Mouse (Mus musculus) heart, embryonic 14.5 days (tissue): ENCODE data around the gene Gm44579. TPM values are rescaled to one million over a fixed set of nuclear protein-coding genes. Genes with fewer than 3 reads are reported as not detected.

Experiments used
- ATAC-seq: fragments of 200-750 bp; cut with Nextera tagmentation; 2 replicates; pipeline ENCODE4 v1.8.0; 2017; ENCODE audit warnings: low read depth, moderate TSS enrichment; ENCODE audit not compliant: insufficient number of reproducible peaks, insufficient read depth, low FRiP score
- H3K27ac ChIP-seq, 2 experiments: fragments of 200-500 bp in 1 of 2; fragments of 300-500 bp in 1 of 2; sonication (generic) in 1 of 2; replicated peaks in 1 of 2; 2 replicates each; pipeline ENCODE4 v1.5.1; 2012 to 2014; ENCODE audit warnings: low read depth in 2 of 2, low read length in 2 of 2, control low read depth in 1 of 2, mild to moderate bottlenecking in 1 of 2, mixed read lengths in 1 of 2; ENCODE audit not compliant: control insufficient read depth in 1 of 2, insufficient read depth in 1 of 2
- H3K27me3 ChIP-seq: fragments of 300-500 bp; sonication (generic); 2 replicates; pipeline ENCODE4 v1.6.1; 2014; ENCODE audit warnings: mild to moderate bottlenecking, low read length, control low read depth; ENCODE audit not compliant: control insufficient read depth, insufficient read depth
- H3K36me3 ChIP-seq: fragments of 300-500 bp; sonication (generic); 2 replicates; pipeline ENCODE4 v1.6.1; 2014; ENCODE audit warnings: mild to moderate bottlenecking, control low read depth, low read length, mixed read lengths; ENCODE audit not compliant: control insufficient read depth, insufficient read depth
- H3K4me1 ChIP-seq, 2 experiments: fragments of 200-500 bp in 1 of 2; fragments of 300-500 bp in 1 of 2; sonication (generic) in 1 of 2; 2 replicates each; pipeline ENCODE4 v1.6.1; 2012 to 2014; ENCODE audit warnings: low read length in 2 of 2, control low read depth in 1 of 2, mixed read lengths in 1 of 2; ENCODE audit not compliant: control insufficient read depth in 2 of 2, insufficient read depth in 2 of 2
- H3K4me2 ChIP-seq: fragments of 300-500 bp; sonication (generic); 2 replicates; pipeline ENCODE4 v1.6.1; 2014; ENCODE audit warnings: mild to moderate bottlenecking, low read length
- H3K4me3 ChIP-seq, 2 experiments: fragments of 200-500 bp in 1 of 2; fragments of 300-500 bp in 1 of 2; sonication (generic) in 1 of 2; 2 replicates each; pipeline ENCODE4 v1.5.1; 2012 to 2014; ENCODE audit warnings: low read length in 2 of 2, mild to moderate bottlenecking in 2 of 2, control low read depth in 1 of 2, low read depth in 1 of 2, moderate library complexity in 1 of 2; ENCODE audit not compliant: control insufficient read depth in 1 of 2, insufficient read depth in 1 of 2
- H3K9ac ChIP-seq: fragments of 300-500 bp; sonication (generic); 2 replicates; pipeline ENCODE4 v1.6.1; 2014; ENCODE audit warnings: mild to moderate bottlenecking, low read length
- H3K9me3 ChIP-seq: fragments of 300-500 bp; sonication (generic); 2 replicates; pipeline ENCODE4 v1.6.1; 2016; ENCODE audit warnings: low read length, control low read depth; ENCODE audit not compliant: control insufficient read depth
- WGBS: fragments of 180-500 bp; shearing (Covaris S2); extraction: QIAGEN DNeasy Blood & Tissue Kit; methylation state at CpG from one replicate; pipeline ENCODE4 v1.1.7; 2014; 5-methylcytosine and 5-hydroxymethylcytosine counted together
- polyA plus RNA-seq: library from polyadenylated mRNA; unstranded; fragments of >200 nt; fragmentation: Nextera tagmentation; extraction: Ambion mirVana; gene quantifications from 2 replicates; pipeline ENCODE4 v1.2.1, GENCODE M21; 2014

The Gm44579 gene
- polyA plus RNA-seq, 1 experiment from 2014 or later, result not detected

DNA sequence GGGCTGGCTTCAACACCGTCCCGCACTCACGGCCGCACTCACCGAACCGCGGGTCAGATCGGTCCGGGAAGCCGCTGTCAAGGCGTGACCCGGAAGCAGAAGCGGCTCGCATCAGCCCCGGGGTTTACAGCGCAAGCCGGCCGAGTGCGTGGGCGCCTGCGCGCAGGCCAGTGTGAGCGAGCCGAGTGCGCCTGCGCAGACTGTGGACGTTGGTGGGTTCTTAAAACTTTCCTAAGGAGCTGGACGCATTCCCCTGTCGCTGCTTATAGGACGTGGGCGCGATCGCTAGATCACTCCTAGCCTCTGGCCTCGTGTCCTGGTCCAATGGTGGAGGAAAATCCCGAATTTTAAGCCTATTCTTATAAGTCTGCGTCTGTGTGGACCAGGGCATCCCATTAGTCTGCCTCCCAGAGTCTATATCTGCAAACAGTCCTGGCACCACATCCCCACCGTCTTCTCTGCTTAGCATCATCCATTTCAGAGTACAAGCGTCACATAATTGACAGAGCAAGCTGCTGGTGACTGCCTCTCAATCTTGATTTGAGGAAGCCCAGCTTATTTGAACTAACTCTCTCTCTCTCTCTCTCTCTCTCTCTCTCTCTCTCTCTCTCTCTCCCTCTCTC, 75.1 kb downstream of the Gm44579 start:
- under 1% methylated on average over 38 of the region's 38 CpGs for WGBS
- Histone ChIP-seq H3K4me2 (peak overlapping the region; percentile 92), H3K36me3 (peaks cover 20% of the 10 kb centered on the region), H3K27me3 (no peaks in the 10 kb centered on the region), H3K4me3 (peak overlapping the region; percentile 62 to 83), H3K4me1 (peaks cover 11 to 31% of the 10 kb centered on the region in 2 experiments), H3K27ac (peak overlapping the region; percentile 86 to 96), H3K9me3 (no peaks in the 10 kb centered on the region), H3K9ac (peak overlapping the region; percentile 97)
- ATAC-seq, result peak; percentile 87

DNA sequence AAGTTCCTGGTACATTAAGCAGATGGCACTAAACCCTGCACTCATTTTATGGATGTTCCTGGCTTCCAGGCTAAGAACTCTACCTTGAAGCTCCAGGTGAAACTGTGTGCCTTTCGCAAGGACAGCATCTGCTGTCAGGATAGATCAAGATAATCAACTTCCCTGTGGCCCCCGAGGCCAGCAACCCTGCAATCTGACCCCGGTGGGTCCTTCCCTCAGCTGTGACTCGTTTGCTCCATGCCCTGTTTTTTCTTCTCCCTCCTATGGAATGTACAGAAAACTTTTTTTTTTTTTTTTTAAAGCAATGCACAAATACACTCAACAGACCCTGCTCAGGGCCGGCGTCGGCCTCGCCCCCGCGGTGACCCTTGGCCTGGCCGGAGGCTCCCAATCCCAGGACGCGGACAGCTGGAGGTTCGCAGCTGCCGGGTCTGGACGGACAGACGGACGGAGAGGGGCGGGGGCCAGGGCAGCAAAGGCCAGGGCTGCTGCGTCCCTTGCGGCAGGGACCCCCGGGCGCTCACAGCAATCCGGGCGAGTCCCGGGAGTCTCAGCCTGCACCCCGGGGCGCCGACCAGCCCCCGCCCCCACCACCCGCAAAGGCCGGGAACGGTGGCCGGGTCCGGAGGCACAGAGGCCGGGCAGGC, 75.8 kb downstream of the Gm44579 start:
- Histone ChIP-seq H3K36me3 (peaks cover 27% of the 10 kb centered on the region), H3K27ac (peak overlapping the region; percentile 1 to 86; a peak in 3 of 4 replicates), H3K4me2 (peak overlapping the region; percentile 92), H3K9ac (peak overlapping the region; percentile 97), H3K27me3 (no peaks in the 10 kb centered on the region), H3K4me1 (peaks cover 11 to 31% of the 10 kb centered on the region in 2 experiments), H3K4me3 (peak overlapping the region; percentile 62 to 83), H3K9me3 (no peaks in the 10 kb centered on the region)
- ATAC-seq, result no peak
- WGBS, result under 1% methylated on average over 33 of the region's 36 CpGs

DNA sequence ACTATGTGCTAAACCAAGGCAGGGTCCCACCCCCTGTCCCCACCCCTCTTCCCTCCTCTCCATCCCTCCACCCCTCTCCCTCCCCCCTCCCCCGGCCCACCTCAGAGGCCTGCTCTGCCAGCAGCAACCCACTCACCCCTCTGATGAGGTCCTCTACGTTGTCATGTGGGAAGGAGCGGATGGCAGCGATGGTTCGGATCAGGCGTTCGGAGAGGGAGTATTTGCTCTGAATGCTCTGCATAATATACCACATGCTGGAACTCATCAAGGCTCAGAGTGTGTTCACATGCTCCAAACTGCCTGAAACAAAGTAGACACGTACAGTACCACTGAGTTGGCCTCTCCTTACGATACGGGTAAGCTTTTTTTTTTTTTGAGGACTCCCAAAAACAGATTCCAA, 78.3 kb downstream of the Gm44579 start:
- H3K4me1 ChIP-seq, result peaks cover 5 to 14% of the 10 kb centered on the region in 2 experiments
- peaks cover 50% of the 10 kb centered on the region for H3K36me3 ChIP-seq
- H3K27ac ChIP-seq, result no peak overlapping the region
- no peaks in the 10 kb centered on the region for H3K9me3 ChIP-seq
- H3K4me3 ChIP-seq, result no peak overlapping the region
- H3K4me2 ChIP-seq, result no peak overlapping the region
- 78% methylated on average over 10 of the region's 10 CpGs for WGBS
- ATAC-seq, result no peak
- H3K27me3 ChIP-seq, result no peaks in the 10 kb centered on the region
- no peak overlapping the region for H3K9ac ChIP-seq

DNA sequence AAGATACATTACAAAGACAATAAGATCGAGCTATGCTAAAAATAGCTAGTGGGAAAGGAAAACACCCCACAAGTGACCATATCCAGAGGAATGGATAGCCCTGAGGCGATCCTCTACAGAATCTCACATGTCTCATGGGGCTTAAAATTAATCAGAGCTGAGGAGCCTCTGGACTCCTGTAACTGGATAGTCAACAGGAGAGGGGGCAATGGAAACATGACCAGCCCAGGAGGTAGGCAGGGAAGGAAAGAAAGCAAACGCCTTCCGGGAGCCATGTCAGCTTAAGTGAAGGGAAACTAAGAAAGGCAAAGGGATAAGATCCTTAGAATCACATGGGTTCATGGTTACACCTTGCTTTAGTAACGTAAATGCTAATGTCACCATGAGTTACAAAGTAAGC, 80.0 kb downstream of the Gm44579 start:
- Histone ChIP-seq H3K4me1 (peaks cover 2 to 10% of the 10 kb centered on the region in 2 experiments; a peak in 3 of 4 replicates), H3K4me2 (no peak overlapping the region), H3K27me3 (no peaks in the 10 kb centered on the region), H3K36me3 (peaks cover 68% of the 10 kb centered on the region), H3K9me3 (no peaks in the 10 kb centered on the region), H3K4me3 (no peak overlapping the region), H3K9ac (no peak overlapping the region), H3K27ac (no peak overlapping the region)
- ATAC-seq, result no peak
- 87% methylated on average over 5 of the region's 5 CpGs for WGBS

DNA sequence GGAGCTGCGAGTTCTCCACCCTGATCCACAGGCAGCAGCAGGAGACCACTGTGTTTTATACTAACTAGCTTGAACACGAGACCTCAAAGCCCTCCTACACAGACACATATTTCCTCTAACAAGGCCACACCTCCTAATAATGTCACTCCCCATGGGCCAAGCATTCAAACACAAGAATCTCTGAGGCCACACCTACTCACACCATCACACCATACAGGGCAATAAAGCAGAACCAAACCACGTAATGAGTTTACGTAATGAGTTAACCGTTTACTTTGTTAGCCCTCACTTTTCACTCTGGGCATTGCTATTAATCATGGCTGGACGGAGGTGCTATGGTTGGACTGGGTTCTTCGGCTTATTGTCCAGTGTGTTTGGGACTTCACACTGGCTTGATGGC, 81.0 kb downstream of the Gm44579 start:
- H3K36me3 ChIP-seq, result peaks cover 78% of the 10 kb centered on the region
- no peaks in the 10 kb centered on the region for H3K9me3 ChIP-seq
- no peaks in the 10 kb centered on the region for H3K27me3 ChIP-seq
- no peak overlapping the region for H3K27ac ChIP-seq
- no peak overlapping the region for H3K4me2 ChIP-seq
- no peak overlapping the region for H3K4me3 ChIP-seq
- ATAC-seq, result no peak
- WGBS, result 87% methylated on average over 7 of the region's 7 CpGs
- peaks cover 0 to 8% of the 10 kb centered on the region in 2 experiments; a peak in 1 of 4 replicates for H3K4me1 ChIP-seq
- no peak overlapping the region for H3K9ac ChIP-seq

DNA sequence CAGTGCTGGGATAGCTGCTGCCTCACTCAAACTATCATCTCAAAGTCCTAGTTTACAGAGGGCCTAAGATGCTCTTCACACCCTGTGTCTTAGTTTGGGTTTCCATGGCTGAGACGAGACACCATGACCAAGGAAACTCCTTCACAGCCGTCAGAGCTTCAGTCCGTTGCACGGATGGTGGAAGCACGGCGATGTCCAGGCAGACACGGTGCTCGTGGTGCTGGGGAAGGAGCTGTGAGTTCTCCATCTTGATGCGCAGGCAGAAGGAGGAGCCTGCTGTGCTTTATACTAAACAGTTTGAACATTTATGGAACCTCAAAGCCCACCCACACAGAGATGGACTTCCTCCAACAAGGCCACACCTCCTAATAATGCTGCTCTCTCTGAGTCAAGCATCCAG, 83.9 kb downstream of the Gm44579 start:
- 90% methylated on average over 9 of the region's 9 CpGs for WGBS
- no peaks in the 10 kb centered on the region for H3K9me3 ChIP-seq
- H3K36me3 ChIP-seq, result peaks cover 98% of the 10 kb centered on the region
- no peaks in the 10 kb centered on the region for H3K4me1 ChIP-seq
- no peaks in the 10 kb centered on the region for H3K27me3 ChIP-seq
- no peak overlapping the region for H3K4me3 ChIP-seq
- H3K4me2 ChIP-seq, result no peak overlapping the region
- no peak for ATAC-seq
- H3K9ac ChIP-seq, result no peak overlapping the region
- H3K27ac ChIP-seq, result no peak overlapping the region
